Mouse (Mus musculus) forebrain, embryonic 11.5 days (tissue): ENCODE data around the gene 9330182L06Rik. TPM values are rescaled to one million over a fixed set of nuclear protein-coding genes. Genes with fewer than 3 reads are reported as not detected.

ENCODE experiments used
- microRNA counts: library from miRNA; unstranded; fragments of <30 nt; microRNA quantifications from one replicate; lab custom pipeline; 2015
- microRNA-seq: library from miRNA; unstranded; fragments of <30 nt; microRNA quantifications from one replicate; pipeline ENCODE4, GENCODE M21; 2016; ENCODE audit not compliant: insufficient number of aligned reads
- polyA plus RNA-seq: library from polyadenylated mRNA; unstranded; fragments of >200 nt; fragmentation: Nextera tagmentation; extraction: Ambion mirVana; gene quantifications from 2 replicates; pipeline ENCODE4 v1.2.1, GENCODE M21; 2014

Gene 9330182L06Rik
- polyA plus RNA-seq, 1 experiment from 2014 or later = 4.5 TPM

MicroRNA genes within 50 kb of the gene (microRNA counts, 519-probe panel; counts per million panel counts)
- 31.2 counts per million for microRNA mmu-miR-879 (lab: Ali Mortazavi, UCI)

Small RNA genes lying within 50 kb of the gene (microRNA-seq; reads per million reads assigned to microRNA genes)
- 8.4 reads per million, percentile 1 among the genes with 10 or more reads in this experiment for gene Mir879

Other genes starting within 250 kb of the 9330182L06Rik start
- 24.2 and 32.1 TPM in 2 replicates for gene Tmem243, start 165.4 kb upstream of the 9330182L06Rik start, polyA plus RNA-seq
- 70.5 and 76.8 TPM in 2 replicates for gene Dmtf1, start 104.3 kb upstream of the 9330182L06Rik start, polyA plus RNA-seq